Mouse (Mus musculus): ENCODE measurements at regions not wholly inside any gene's neighbourhood (a gene's known extent, or its start where the extent isn't known, plus 50 kb on each side); places are given as distances from the start of the nearest gene placed in this dataset.

- DNase-seq (ENCODE audit: low spot score in 2 of 2), result no peak
Observed at GRCm38 (mm10) chr2:124952212-124952611, 115.7 kb upstream of the Slc24a5 start.

- no peak for DNase-seq (ENCODE audit: low spot score in 2 of 2)
Observed at GRCm38 (mm10) chr2:124953015-124953414, 114.9 kb upstream of the Slc24a5 start.

- no peak for DNase-seq (ENCODE audit: low spot score in 2 of 2)
Observed at GRCm38 (mm10) chr2:124955843-124956242, 112.1 kb upstream of the Slc24a5 start.

GRCm38 (mm10) chr2:124959431-124959830 lies 108.5 kb upstream of the Slc24a5 start:
- DNase-seq (ENCODE audit: low spot score in 2 of 2), result no peak

GRCm38 (mm10) chr2:124971826-124972749 lies 95.8 kb upstream of the Slc24a5 start:
- DNase-seq (ENCODE audit: low spot score in 2 of 2), result no peak

- DNase-seq (ENCODE audit: low spot score in 2 of 2), result no peak
Observed at GRCm38 (mm10) chr2:124975106-124975505, 92.8 kb upstream of the Slc24a5 start.

- no peak for DNase-seq (ENCODE audit: low spot score in 2 of 2)
Observed at GRCm38 (mm10) chr2:124990976-124991375, 76.9 kb upstream of the Slc24a5 start.

GRCm38 (mm10) chr2:125015007-125015406 lies 52.9 kb upstream of the Slc24a5 start:
- no peak for DNase-seq (ENCODE audit: low spot score in 2 of 2)

- DNase-seq (ENCODE audit: low spot score in 2 of 2), result no peak
Observed at GRCm38 (mm10) chr2:125016946-125017345, 51.0 kb upstream of the Slc24a5 start.

Measured in spleen, postnatal 4 days (tissue).